Mouse (Mus musculus) hindbrain, embryonic 11.5 days (tissue): ENCODE results near the gene 1700123O20Rik. TPM values are rescaled to one million over a fixed set of nuclear protein-coding genes. Genes with fewer than 3 reads are reported as not detected.

Experiments
- ATAC-seq: fragments of 200-750 bp; cut with Nextera tagmentation; 2 replicates; pipeline ENCODE4 v1.8.0; 2017; ENCODE audit warnings: mild to moderate bottlenecking, moderate TSS enrichment, moderate library complexity; ENCODE audit not compliant: low FRiP score
- DNase-seq: peaks from one replicate; pipeline ENCODE4 v3.0.0-alpha.2; 2015; ENCODE audit warnings: low spot score
- H3K27ac ChIP-seq: fragments of 300-500 bp; sonication (generic); 2 replicates; pipeline ENCODE4 v1.5.1; 2014; ENCODE audit warnings: mild to moderate bottlenecking, low read depth, low read length
- H3K27me3 ChIP-seq: fragments of 300-500 bp; sonication (generic); 2 replicates; pipeline ENCODE4 v1.6.1; 2014; ENCODE audit warnings: mild to moderate bottlenecking, low read length, moderate library complexity, mixed read lengths; ENCODE audit not compliant: control insufficient read depth, insufficient read depth
- H3K36me3 ChIP-seq: fragments of 300-500 bp; sonication (generic); 2 replicates; pipeline ENCODE4 v1.6.1; 2014; ENCODE audit warnings: mild to moderate bottlenecking, low read length, moderate library complexity, mixed read lengths; ENCODE audit not compliant: control insufficient read depth, insufficient read depth
- H3K4me1 ChIP-seq: fragments of 300-500 bp; sonication (generic); replicated peaks from 2 replicates; pipeline ENCODE4 v1.6.1; 2014; ENCODE audit warnings: low read length, mixed read lengths; ENCODE audit not compliant: control insufficient read depth, insufficient read depth
- H3K4me2 ChIP-seq: fragments of 300-500 bp; sonication (generic); replicated peaks from 2 replicates; pipeline ENCODE4 v1.6.1; 2014; ENCODE audit warnings: mild to moderate bottlenecking, low read depth, low read length
- H3K4me3 ChIP-seq: fragments of 300-500 bp; sonication (generic); 2 replicates; pipeline ENCODE4 v1.5.1; 2014; ENCODE audit warnings: low read depth, low read length
- H3K9ac ChIP-seq: fragments of 300-500 bp; sonication (generic); 2 replicates; pipeline ENCODE4 v1.6.1; 2014; ENCODE audit warnings: low read depth, low read length
- H3K9me3 ChIP-seq: fragments of 300-500 bp; sonication (generic); 2 replicates; pipeline ENCODE4 v1.6.1; 2016; ENCODE audit warnings: low read length; ENCODE audit not compliant: control insufficient read depth
- WGBS: fragments of 180-500 bp; shearing (Covaris S2); extraction: QIAGEN DNeasy Blood & Tissue Kit; methylation state at CpG from one replicate; pipeline ENCODE4 v1.1.7; 2014; 5-methylcytosine and 5-hydroxymethylcytosine counted together
- polyA plus RNA-seq: library from polyadenylated mRNA; unstranded; fragments of >200 nt; fragmentation: Nextera tagmentation; extraction: Ambion mirVana; gene quantifications from 2 replicates; pipeline ENCODE4 v1.2.1, GENCODE M21; 2014

1700123O20Rik gene
- polyA plus RNA-seq, 1 experiment from 2014 or later: 108 TPM

DNA sequence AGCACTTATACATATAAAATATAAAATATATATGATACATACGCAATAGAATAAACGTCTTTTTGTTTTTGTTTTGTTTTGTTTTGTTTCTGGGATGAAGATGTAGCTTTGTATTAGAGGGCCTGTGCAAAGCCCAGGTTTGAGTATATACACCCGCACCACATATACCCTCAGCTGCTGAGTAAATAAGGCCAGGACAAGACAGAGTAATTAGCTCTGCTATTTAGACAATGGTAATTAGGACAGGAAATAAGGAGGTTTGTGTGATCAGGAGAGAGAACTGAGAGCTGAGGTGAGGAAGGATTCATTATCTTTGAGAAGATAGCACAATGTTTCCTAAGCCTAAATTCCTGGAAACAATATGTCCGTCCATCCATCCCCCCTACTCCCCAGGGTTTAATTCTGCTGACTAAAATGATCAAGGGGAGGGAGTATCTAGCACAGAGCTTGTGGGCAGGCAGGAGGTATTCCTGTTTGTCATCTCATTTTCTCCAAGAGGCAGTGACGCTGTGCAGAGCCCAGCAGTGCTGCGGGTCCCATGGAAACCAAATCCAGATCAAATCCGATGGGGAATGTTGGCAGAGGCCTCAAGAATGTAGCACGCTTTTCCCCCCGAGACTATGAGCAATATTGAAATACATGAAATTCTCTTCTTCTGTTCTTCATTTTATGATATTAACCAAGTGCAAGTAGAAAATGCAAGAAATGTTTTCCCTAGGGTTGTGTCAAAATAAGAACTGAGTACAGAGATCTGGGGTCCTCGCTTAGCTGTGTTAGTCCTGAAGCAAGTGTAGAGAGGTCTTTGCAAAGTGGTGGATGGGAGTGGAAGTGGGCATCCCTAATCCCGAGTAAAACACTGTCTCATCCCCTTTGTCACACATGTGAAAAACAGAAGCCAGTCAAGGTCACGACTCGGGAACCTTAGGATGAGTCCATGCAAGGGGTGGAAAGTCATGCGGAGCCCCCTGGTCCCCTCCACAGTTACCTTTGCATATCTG lies 50.8 kb downstream of the 1700123O20Rik start:
- ATAC-seq (no peak), DNase-seq (no peak)
- H3K36me3 ChIP-seq: no peaks in the 10 kb centered on the region
- 73% methylated on average over 14 of the region's 14 CpGs for WGBS
- H3K4me2 ChIP-seq: no peak overlapping the region
- no peak overlapping the region for H3K4me3 ChIP-seq
- no peak overlapping the region for H3K27ac ChIP-seq
- no peaks in the 10 kb centered on the region for H3K9me3 ChIP-seq
- H3K4me1 ChIP-seq: no peaks in the 10 kb centered on the region
- H3K27me3 ChIP-seq: no peaks in the 10 kb centered on the region
- no peak overlapping the region for H3K9ac ChIP-seq

DNA sequence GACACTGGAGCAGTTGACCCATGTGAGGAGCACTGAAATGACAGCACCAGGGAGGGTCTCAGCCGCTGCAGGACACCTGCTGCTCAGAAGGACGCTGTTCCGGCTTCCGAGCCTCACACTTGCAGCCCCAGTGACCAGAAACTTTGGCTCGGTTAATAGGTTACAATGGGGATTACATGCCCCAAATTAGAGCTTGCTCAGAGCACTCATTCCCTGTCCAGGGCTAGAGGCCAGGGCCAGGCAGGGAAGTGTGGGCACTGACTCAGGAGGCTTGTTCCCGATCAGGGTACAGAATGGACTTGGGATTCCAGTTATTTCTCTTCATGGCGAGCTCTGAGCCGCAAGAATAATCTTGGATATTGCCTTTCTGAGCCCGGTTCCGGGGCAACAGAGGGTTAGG lies 51.6 kb downstream of the 1700123O20Rik start:
- Histone ChIP-seq H3K9ac (no peak overlapping the region), H3K4me2 (no peak overlapping the region), H3K36me3 (no peaks in the 10 kb centered on the region), H3K27me3 (no peaks in the 10 kb centered on the region), H3K9me3 (no peaks in the 10 kb centered on the region), H3K4me1 (no peaks in the 10 kb centered on the region), H3K27ac (no peak overlapping the region), H3K4me3 (no peak overlapping the region)
- 71% methylated on average over 10 of the region's 10 CpGs for WGBS
- ATAC-seq (no peak), DNase-seq (no peak)

Other genes starting within 250 kb of the 1700123O20Rik start
- gene Lrp10, start 222.1 kb upstream of the 1700123O20Rik start, polyA plus RNA-seq: 19.7 and 19.9 TPM in 2 replicates
- 37.3 and 40.0 TPM in 2 replicates for gene Rem2, start 210.1 kb upstream of the 1700123O20Rik start, polyA plus RNA-seq
- gene Prmt5, start 168.7 kb upstream of the 1700123O20Rik start, polyA plus RNA-seq: 115 and 120 TPM in 2 replicates
- gene Haus4, start 131.6 kb upstream of the 1700123O20Rik start, polyA plus RNA-seq: 34.8 and 35.7 TPM in 2 replicates
- 23.2 and 29.4 TPM in 2 replicates for gene Ajuba, start 108.7 kb upstream of the 1700123O20Rik start, polyA plus RNA-seq
- 6.2 and 6.9 TPM in 2 replicates for gene 4931414P19Rik, start 80.2 kb upstream of the 1700123O20Rik start, polyA plus RNA-seq
- 439 and 455 TPM in 2 replicates for gene Psmb5, start 68.2 kb upstream of the 1700123O20Rik start, polyA plus RNA-seq
- gene Psmb11, start 64.8 kb upstream of the 1700123O20Rik start, polyA plus RNA-seq: not detected in 2 replicates
- not detected in 2 replicates for gene Gm17606, start 45.3 kb upstream of the 1700123O20Rik start, polyA plus RNA-seq
- gene Cdh24, start 44.9 kb upstream of the 1700123O20Rik start, polyA plus RNA-seq: 5.6 and 8.1 TPM in 2 replicates
- 148 and 185 TPM in 2 replicates for gene Acin1, start 715 bp downstream of the 1700123O20Rik start, polyA plus RNA-seq
- 0.06 TPM in 2 replicates for gene Gm29776, start 12.6 kb downstream of the 1700123O20Rik start, polyA plus RNA-seq
- 0.20 TPM in 1 of 2 replicates, not detected in the other for gene Cebpe, start 26.0 kb downstream of the 1700123O20Rik start, polyA plus RNA-seq
- gene Slc7a8, start 95.7 kb downstream of the 1700123O20Rik start, polyA plus RNA-seq: 2.8 and 3.3 TPM in 2 replicates
- not detected in 2 replicates for gene Rnf212b, start 127.9 kb downstream of the 1700123O20Rik start, polyA plus RNA-seq
- 11.0 and 14.2 TPM in 2 replicates for gene Homez, start 184.7 kb downstream of the 1700123O20Rik start, polyA plus RNA-seq
- 1.0 and 1.3 TPM in 2 replicates for gene Ppp1r3e, start 191.3 kb downstream of the 1700123O20Rik start, polyA plus RNA-seq
- 3.2 and 4.3 TPM in 2 replicates for gene Bcl2l2, start 197.2 kb downstream of the 1700123O20Rik start, polyA plus RNA-seq
- gene Gm20521, start 197.2 kb downstream of the 1700123O20Rik start, polyA plus RNA-seq: not detected in 2 replicates
- 168 and 173 TPM in 2 replicates for gene Pabpn1, start 206.3 kb downstream of the 1700123O20Rik start, polyA plus RNA-seq
- 40.2 and 41.0 TPM in 2 replicates for gene Slc22a17, start 226.9 kb downstream of the 1700123O20Rik start, polyA plus RNA-seq
- 20.7 and 22.2 TPM in 2 replicates for gene Efs, start 239.9 kb downstream of the 1700123O20Rik start, polyA plus RNA-seq
- gene Il25, start 246.5 kb downstream of the 1700123O20Rik start, polyA plus RNA-seq: 0.47 TPM in 1 of 2 replicates, not detected in the other